Mouse (Mus musculus): Measurements from ENCODE around the gene Nup188. TPM values are rescaled to one million over a fixed set of nuclear protein-coding genes. Genes with fewer than 3 reads are reported as not detected.

Gene Nup188
- polyA plus RNA-seq, 1 experiment, result 28.1 TPM

DNA sequence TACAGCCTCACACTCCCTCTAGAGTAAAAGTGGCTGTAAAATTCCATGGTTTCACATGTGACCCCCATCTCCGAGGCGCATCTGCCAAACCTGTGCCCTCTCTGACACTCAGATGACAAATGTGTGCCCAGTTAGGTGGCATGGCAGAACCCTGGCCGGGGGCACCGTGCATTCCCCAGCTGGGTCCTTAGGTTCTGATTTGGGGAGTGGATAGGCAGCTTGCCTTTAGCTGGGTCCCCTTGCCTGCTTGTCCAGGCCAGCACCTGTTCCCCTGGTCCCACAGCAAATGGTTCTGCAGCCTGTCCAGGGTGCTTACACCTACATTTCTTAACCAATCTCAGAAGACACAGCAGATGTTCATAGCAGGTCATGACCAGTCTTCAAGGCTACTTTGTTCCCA, 42.8 kb upstream of the Nup188 start:
- Histone ChIP-seq H3K4me3 (replicated peaks; ENCODE audit: extremely low read depth, low read depth, low read length) (no peak overlapping the region), H3K4me1 (ENCODE audit: control insufficient read depth, insufficient read depth, low read length) (peaks cover 40% of the 10 kb centered on the region)
- DNase-seq, result no peak
- TF ChIP-seq POLR2A (IDR thresholded peaks at IDR 0.05; ENCODE audit: borderline replicate concordance, extremely low read depth, low read depth, low read length) (no peak), CTCF (IDR thresholded peaks at IDR 0.05; ENCODE audit: insufficient read depth, low read length) (no peak)
- WGBS, result 85% methylated on average over 4 of the region's 4 CpGs

DNA sequence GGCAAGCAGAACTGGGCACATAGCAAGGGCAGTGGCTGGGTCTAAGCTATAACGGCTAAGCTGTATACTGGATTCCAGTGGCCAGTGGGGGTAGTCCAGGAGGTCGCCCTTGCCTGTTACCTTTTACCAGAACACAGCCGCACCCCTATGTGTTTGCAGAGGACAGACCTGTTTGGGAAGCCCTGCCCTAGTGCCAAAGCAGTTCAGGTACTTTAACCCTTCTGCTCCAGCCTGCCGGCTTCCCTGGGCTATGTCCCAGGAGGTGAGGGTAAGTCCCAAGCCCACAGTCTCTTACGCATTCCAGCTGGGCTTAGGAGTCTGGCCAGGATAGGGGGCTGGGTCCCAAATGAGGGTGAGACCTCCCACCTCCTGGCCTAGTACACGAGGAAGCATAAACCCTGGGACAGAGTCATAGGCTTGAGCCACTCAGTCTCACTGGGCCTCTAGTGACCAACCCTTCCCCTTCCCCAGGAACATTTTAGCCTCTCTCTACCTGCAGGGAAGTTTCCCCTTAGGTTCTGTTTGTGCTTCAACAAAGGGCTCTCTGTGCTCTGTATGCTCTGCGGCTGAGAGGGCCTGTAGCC, 41.5 kb upstream of the Nup188 start:
- TF ChIP-seq POLR2A (IDR thresholded peaks at IDR 0.05; ENCODE audit: borderline replicate concordance, extremely low read depth, low read depth, low read length) (no peak), CTCF (IDR thresholded peaks at IDR 0.05; ENCODE audit: insufficient read depth, low read length) (no peak)
- Histone ChIP-seq H3K4me3 (replicated peaks; ENCODE audit: extremely low read depth, low read depth, low read length) (no peak overlapping the region), H3K4me1 (ENCODE audit: control insufficient read depth, insufficient read depth, low read length) (peaks cover 30% of the 10 kb centered on the region)
- 53% methylated on average over 7 of the region's 7 CpGs for WGBS
- DNase-seq, result no peak

DNA sequence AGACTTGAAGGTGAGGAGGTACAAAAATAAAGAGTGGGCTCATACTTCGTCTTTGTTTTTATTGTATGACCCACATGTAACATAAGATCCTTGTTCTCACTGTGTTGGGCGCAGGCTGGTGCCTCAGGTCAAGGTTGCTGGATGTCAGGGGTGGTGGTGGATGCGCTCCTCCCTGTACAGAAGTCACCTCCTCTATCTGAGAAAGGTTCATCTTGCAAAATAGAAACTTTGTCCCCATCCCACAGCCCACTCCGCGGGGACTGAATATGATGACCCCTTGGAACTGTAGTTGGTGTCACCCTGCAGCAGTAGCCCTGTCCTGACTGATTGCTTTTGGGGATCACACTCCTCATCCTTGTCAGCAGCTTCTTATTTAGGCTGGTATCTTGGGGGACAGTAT, 39.2 kb upstream of the Nup188 start:
- no peak for TF ChIP-seq POLR2A (IDR thresholded peaks at IDR 0.05; ENCODE audit: borderline replicate concordance, extremely low read depth, low read depth, low read length)
- no peak for TF ChIP-seq CTCF (IDR thresholded peaks at IDR 0.05; ENCODE audit: insufficient read depth, low read length)
- no peak overlapping the region for H3K4me3 ChIP-seq (replicated peaks; ENCODE audit: extremely low read depth, low read depth, low read length)
- WGBS, result 93% methylated on average over 5 of the region's 5 CpGs
- no peak for DNase-seq
- H3K4me1 ChIP-seq (ENCODE audit: control insufficient read depth, insufficient read depth, low read length), result peaks cover 28% of the 10 kb centered on the region

DNA sequence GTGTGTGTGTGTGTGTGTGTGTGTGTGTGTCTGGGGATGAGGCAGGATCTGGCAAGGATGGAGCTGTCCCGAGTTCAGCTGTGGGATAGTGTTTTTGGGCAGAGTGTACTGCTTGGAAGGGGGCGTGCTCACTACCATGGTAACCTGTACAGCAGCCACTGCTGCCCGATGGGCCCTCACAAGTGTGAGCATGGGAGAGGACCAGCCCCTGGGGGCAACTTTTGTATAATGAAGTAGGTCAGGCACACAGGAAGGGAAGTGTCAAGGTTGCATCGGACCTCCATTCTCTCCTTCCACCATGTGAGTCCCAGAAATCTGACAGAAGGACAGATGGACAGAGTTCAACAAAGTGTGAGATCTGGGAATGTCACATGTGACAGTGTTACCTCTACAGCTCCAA, 38.5 kb upstream of the Nup188 start:
- no peak for DNase-seq
- 47% methylated on average over 4 of the region's 4 CpGs for WGBS
- no peak for TF ChIP-seq POLR2A (IDR thresholded peaks at IDR 0.05; ENCODE audit: borderline replicate concordance, extremely low read depth, low read depth, low read length)
- TF ChIP-seq CTCF (IDR thresholded peaks at IDR 0.05; ENCODE audit: insufficient read depth, low read length), result no peak
- Histone ChIP-seq H3K4me1 (ENCODE audit: control insufficient read depth, insufficient read depth, low read length) (peaks cover 31% of the 10 kb centered on the region), H3K4me3 (replicated peaks; ENCODE audit: extremely low read depth, low read depth, low read length) (no peak overlapping the region)

DNA sequence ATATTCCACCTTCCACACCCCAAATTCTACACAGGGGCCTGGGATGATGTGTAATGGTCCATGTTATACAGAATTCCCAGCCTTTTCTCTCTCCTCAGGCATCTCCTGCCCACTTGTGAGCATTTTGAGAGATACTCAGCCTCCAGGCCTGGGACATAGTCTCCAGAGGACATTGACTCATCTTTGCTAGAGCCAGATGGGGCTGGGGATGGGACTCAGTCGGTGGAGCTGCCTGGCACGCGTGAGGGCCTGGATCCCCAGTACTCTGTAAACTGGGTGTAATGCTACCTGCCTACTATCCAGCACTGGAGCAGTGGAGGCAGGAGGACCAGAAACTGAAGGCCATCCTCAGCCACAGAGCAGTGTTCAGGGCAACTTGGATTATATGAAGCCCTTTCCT, 37.0 kb upstream of the Nup188 start:
- peaks cover 30% of the 10 kb centered on the region for H3K4me1 ChIP-seq (ENCODE audit: control insufficient read depth, insufficient read depth, low read length)
- H3K4me3 ChIP-seq (replicated peaks; ENCODE audit: extremely low read depth, low read depth, low read length), result no peak overlapping the region
- 83% methylated on average over 3 of the region's 3 CpGs for WGBS
- no peak for DNase-seq
- TF ChIP-seq CTCF (IDR thresholded peaks at IDR 0.05; ENCODE audit: insufficient read depth, low read length), result no peak
- TF ChIP-seq POLR2A (IDR thresholded peaks at IDR 0.05; ENCODE audit: borderline replicate concordance, extremely low read depth, low read depth, low read length), result no peak

DNA sequence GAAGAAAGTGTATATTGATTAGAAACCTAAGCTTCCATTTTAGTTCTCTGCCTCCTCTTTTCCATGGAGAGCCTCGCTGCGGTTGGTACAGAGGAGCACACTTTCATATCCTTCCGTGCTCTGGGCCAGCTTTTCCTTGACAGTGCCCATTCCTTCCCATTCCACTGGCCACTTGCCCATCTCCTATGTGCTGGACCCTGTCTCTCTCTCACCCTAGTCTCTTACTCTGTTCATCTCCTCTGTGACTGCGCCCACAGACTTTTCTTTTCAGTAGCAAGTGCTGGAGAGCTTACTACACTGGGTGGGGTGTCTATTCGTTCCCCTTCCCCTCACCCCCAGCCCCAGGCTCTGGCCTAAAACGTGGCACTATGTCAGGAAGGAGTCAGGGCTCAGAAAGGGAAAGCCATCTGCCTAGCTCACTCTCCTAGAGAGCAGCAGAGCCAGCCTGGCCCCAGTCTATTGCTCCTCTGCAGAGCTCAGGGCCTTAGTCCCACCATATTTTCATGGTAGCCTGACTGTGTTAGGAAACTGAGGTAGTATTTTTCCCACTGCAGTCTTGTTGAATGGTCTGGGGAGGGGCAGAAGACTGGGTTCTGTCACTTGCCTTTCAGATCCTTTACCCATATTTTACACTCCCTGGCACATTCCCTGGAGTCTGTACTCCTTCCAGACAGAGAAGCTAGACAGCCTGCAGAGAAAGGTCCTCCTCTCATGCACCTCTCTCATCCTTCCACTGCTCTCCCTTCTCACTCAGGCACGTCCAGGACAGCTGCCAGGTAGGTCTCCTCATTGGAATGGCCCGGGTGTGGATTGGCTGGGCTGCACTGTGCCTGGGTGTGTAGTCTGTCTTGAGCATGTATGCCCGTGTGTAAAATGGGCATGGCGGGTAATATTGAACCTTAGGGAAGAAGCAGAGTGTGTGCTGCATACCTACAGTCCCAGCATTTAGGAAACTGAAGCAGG, 35.8 kb upstream of the Nup188 start:
- TF ChIP-seq POLR2A (IDR thresholded peaks at IDR 0.05; ENCODE audit: borderline replicate concordance, extremely low read depth, low read depth, low read length) (no peak), CTCF (IDR thresholded peaks at IDR 0.05; ENCODE audit: insufficient read depth, low read length) (no peak)
- Histone ChIP-seq H3K4me1 (ENCODE audit: control insufficient read depth, insufficient read depth, low read length) (peaks cover 30% of the 10 kb centered on the region), H3K4me3 (replicated peaks; ENCODE audit: extremely low read depth, low read depth, low read length) (no peak overlapping the region)
- DNase-seq, result no peak
- WGBS, result 64% methylated on average over 10 of the region's 10 CpGs

DNA sequence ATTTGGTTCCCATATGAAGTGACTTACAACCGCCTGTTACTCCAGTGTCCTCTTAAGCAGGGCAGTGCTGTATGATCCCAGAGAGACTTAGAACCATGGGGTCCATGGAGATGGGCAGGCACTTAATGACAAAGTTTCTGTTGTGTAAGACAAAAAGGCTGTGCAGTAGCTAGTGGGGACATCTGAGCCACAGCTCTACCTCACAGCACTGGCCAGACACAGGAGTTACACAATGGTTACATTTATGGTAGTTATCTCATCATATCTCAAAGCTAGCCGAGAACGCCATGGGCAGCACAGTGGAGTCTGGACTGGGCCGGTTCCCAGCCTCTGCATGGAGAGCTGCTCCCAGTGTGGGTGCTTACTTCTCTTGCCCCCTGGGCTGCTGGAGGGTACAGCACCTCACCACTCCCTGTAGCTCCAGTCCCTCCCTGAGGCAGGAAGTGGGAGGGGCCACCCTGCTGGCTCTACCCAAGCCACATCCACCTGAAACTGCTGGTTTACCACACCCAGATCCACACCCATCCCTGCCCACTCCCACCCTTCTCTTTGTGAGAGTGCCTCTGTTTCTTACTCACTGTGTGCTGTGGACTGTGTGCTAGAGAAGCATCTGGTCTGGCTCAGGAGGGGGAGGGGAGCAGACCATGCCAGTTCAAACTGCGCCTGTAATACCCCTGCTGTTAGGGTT, 34.6 kb upstream of the Nup188 start:
- H3K4me3 ChIP-seq (replicated peaks; ENCODE audit: extremely low read depth, low read depth, low read length), result no peak overlapping the region
- TF ChIP-seq POLR2A (IDR thresholded peaks at IDR 0.05; ENCODE audit: borderline replicate concordance, extremely low read depth, low read depth, low read length) (no peak), CTCF (IDR thresholded peaks at IDR 0.05; ENCODE audit: insufficient read depth, low read length) (no peak)
- WGBS, result 43% methylated on average over 5 of the region's 5 CpGs
- H3K4me1 ChIP-seq (ENCODE audit: control insufficient read depth, insufficient read depth, low read length), result peaks cover 22% of the 10 kb centered on the region
- no peak for DNase-seq

DNA sequence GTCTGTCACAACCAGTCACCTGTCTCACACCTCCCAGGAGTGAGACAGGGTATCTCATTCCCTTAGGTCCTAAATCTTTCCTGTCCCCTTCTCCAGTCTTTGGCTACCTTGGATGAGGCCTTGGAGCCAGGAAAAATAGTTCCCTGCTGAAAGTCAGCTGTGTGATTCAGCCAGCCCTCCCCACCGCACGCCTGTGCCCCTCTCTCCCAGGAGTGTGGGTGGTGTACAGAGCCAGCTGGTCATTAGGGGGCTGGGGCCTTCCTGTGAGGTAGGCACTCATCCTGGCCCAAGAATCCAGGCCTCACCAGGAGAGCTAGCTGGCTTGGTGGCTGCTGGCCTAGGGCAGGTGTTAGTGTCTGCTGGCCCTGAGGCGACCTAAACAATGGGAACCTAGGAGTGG, 33.7 kb upstream of the Nup188 start:
- 65% methylated on average over 3 of the region's 3 CpGs for WGBS
- DNase-seq, result no peak
- Histone ChIP-seq H3K4me3 (replicated peaks; ENCODE audit: extremely low read depth, low read depth, low read length) (no peak overlapping the region), H3K4me1 (ENCODE audit: control insufficient read depth, insufficient read depth, low read length) (peaks cover 20% of the 10 kb centered on the region)
- TF ChIP-seq CTCF (IDR thresholded peaks at IDR 0.05; ENCODE audit: insufficient read depth, low read length) (no peak), POLR2A (IDR thresholded peaks at IDR 0.05; ENCODE audit: borderline replicate concordance, extremely low read depth, low read depth, low read length) (no peak)

DNA sequence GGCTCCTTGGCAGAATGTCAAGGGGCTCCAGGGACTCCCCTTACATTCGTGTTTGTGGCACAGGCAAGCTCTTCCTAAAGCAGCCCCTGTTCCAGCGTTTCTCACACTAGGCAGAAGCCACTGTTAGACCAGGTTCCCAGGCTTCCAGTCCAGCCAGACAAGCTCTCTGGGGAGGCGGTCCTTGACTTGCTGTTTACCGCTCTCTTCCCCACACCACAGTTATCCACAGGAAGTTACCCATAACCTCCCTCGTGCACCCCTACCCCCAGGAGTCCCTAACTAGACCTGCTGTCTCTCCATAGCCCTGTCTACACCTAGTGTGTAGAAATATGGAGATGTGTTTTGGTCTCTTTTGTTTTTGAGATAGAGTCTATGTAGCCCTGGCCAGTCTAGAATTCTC, 32.4 kb upstream of the Nup188 start:
- Histone ChIP-seq H3K4me1 (ENCODE audit: control insufficient read depth, insufficient read depth, low read length) (peaks cover 25% of the 10 kb centered on the region), H3K4me3 (replicated peaks; ENCODE audit: extremely low read depth, low read depth, low read length) (no peak overlapping the region)
- TF ChIP-seq CTCF (IDR thresholded peaks at IDR 0.05; ENCODE audit: insufficient read depth, low read length), result no peak
- TF ChIP-seq POLR2A (IDR thresholded peaks at IDR 0.05; ENCODE audit: borderline replicate concordance, extremely low read depth, low read depth, low read length), result no peak
- 44% methylated on average over 5 of the region's 5 CpGs for WGBS
- DNase-seq, result no peak

Data from lung, adult 2 months (tissue).